Mouse (Mus musculus): ENCODE data around the gene Yeats2.

The Yeats2 gene

DNA sequence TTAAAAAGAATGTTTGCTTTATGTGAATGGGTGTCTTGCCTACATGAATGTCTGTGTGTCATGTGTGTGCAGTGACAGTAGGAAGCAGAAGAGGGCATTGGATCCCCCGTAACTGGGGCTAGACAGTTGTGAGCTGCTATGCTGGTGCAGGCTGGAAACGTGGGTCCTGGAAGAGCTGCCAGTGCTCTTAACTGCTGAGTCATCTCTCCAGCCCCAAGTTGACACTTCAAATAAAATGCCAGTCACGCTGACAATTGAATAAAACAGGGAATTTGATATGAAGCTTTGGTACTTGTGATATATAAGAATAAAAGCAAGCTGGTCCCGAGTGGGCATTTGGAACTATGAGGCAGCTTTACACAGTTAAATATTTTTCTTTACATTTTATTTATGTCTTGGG lies 139.4 kb downstream of the Yeats2 start:
- DNase-seq (ENCODE audit: low spot score in 2 of 2), result no peak
